Mouse (Mus musculus): ENCODE results near the gene Egr2. TPM values are rescaled to one million over a fixed set of nuclear protein-coding genes. Genes with fewer than 3 reads are reported as not detected.

The Egr2 gene
- polyA plus RNA-seq, 1 experiment: 0.07 TPM

GRCm38 (mm10) chr10:67503320-67503995 lies 31.8 kb upstream of the Egr2 start:
- TF ChIP-seq POLR2A (IDR thresholded peaks at IDR 0.05; ENCODE audit: borderline replicate concordance, insufficient read depth, low read length) (no peak), CTCF (IDR thresholded peaks at IDR 0.05; ENCODE audit: borderline replicate concordance, insufficient read depth, low read depth, low read length) (no peak)
- Histone ChIP-seq H3K4me1 (ENCODE audit: control insufficient read depth, insufficient read depth, low read length) (no peaks in the 10 kb centered on the region), H3K27me3 (ENCODE audit: control insufficient read depth, insufficient read depth, low read length) (no peaks in the 10 kb centered on the region), H3K27ac (ENCODE audit: insufficient read depth, low read length) (no peak overlapping the region), H3K4me3 (replicated peaks; ENCODE audit: insufficient read depth, low read depth, low read length) (no peak overlapping the region)
- no peak for DNase-seq
- 59% methylated on average over 15 of the region's 15 CpGs for WGBS

- WGBS: 67% methylated on average over 5 of the region's 5 CpGs
- Histone ChIP-seq H3K4me3 (replicated peaks; ENCODE audit: insufficient read depth, low read depth, low read length) (no peak overlapping the region), H3K27me3 (ENCODE audit: control insufficient read depth, insufficient read depth, low read length) (no peaks in the 10 kb centered on the region), H3K27ac (ENCODE audit: insufficient read depth, low read length) (no peak overlapping the region), H3K4me1 (ENCODE audit: control insufficient read depth, insufficient read depth, low read length) (no peaks in the 10 kb centered on the region)
- DNase-seq: no peak
- TF ChIP-seq POLR2A (IDR thresholded peaks at IDR 0.05; ENCODE audit: borderline replicate concordance, insufficient read depth, low read length) (no peak), CTCF (IDR thresholded peaks at IDR 0.05; ENCODE audit: borderline replicate concordance, insufficient read depth, low read depth, low read length) (no peak)
These were observed 31.2 kb upstream of the Egr2 start for GRCm38 (mm10) chr10:67504046-67504445.

GRCm38 (mm10) chr10:67505248-67505647 lies 30.0 kb upstream of the Egr2 start:
- TF ChIP-seq POLR2A (IDR thresholded peaks at IDR 0.05; ENCODE audit: borderline replicate concordance, insufficient read depth, low read length) (no peak), CTCF (IDR thresholded peaks at IDR 0.05; ENCODE audit: borderline replicate concordance, insufficient read depth, low read depth, low read length) (no peak)
- Histone ChIP-seq H3K27ac (ENCODE audit: insufficient read depth, low read length) (no peak overlapping the region), H3K4me1 (ENCODE audit: control insufficient read depth, insufficient read depth, low read length) (no peaks in the 10 kb centered on the region), H3K4me3 (replicated peaks; ENCODE audit: insufficient read depth, low read depth, low read length) (no peak overlapping the region), H3K27me3 (ENCODE audit: control insufficient read depth, insufficient read depth, low read length) (no peaks in the 10 kb centered on the region)
- DNase-seq: no peak
- WGBS: 64% methylated on average over 3 of the region's 3 CpGs

DNA sequence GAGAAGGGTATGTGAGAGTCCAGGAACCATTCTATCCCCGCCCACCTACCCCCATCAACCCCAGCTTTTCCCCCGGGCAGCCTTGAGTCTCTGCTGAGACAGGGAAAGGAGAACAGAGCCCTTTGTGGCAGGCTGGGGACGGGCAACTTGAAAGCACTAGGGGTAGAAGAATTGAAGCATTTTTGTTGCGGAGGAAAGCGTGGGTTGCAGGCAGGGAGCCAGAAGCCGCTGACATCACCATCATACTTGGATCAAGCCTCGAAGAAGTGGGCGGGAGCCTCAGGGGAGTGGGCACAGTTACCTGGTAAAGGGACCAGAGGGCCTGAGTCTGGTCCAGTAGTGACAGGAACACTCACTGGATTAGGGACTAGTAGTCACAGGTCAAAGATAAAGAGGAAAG lies 23.1 kb upstream of the Egr2 start:
- no peak for DNase-seq
- TF ChIP-seq CTCF (IDR thresholded peaks at IDR 0.05; ENCODE audit: borderline replicate concordance, insufficient read depth, low read depth, low read length) (no peak), POLR2A (IDR thresholded peaks at IDR 0.05; ENCODE audit: borderline replicate concordance, insufficient read depth, low read length) (no peak)
- Histone ChIP-seq H3K27me3 (ENCODE audit: control insufficient read depth, insufficient read depth, low read length) (no peaks in the 10 kb centered on the region), H3K4me3 (replicated peaks; ENCODE audit: insufficient read depth, low read depth, low read length) (no peak overlapping the region), H3K27ac (ENCODE audit: insufficient read depth, low read length) (no peak overlapping the region), H3K4me1 (ENCODE audit: control insufficient read depth, insufficient read depth, low read length) (no peaks in the 10 kb centered on the region)
- 35% methylated on average over 8 of the region's 8 CpGs for WGBS

DNA sequence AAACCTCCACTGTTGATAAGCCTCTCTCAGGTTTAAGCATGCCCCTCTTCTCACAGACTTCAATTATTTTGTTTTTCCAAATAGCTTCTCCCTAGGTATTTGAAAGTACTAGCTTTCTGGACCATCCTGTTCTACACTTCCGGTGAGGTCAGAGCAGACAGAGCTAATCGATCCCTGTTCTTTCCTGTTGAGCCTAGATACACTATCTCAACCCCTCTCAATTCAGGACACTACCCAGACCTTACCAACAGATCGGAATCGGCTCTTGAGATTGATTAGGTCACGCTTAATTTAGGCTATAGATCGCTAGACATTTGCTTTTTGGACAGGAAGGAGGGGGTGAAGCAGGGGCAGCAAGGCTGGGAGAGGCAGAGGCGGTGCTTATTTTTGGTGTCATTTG lies 22.4 kb upstream of the Egr2 start:
- WGBS: 64% methylated on average over 7 of the region's 7 CpGs
- H3K27ac ChIP-seq (ENCODE audit: insufficient read depth, low read length): no peak overlapping the region
- no peak overlapping the region for H3K4me3 ChIP-seq (replicated peaks; ENCODE audit: insufficient read depth, low read depth, low read length)
- H3K4me1 ChIP-seq (ENCODE audit: control insufficient read depth, insufficient read depth, low read length): no peaks in the 10 kb centered on the region
- no peak for DNase-seq
- H3K27me3 ChIP-seq (ENCODE audit: control insufficient read depth, insufficient read depth, low read length): no peaks in the 10 kb centered on the region
- TF ChIP-seq CTCF (IDR thresholded peaks at IDR 0.05; ENCODE audit: borderline replicate concordance, insufficient read depth, low read depth, low read length): no peak
- TF ChIP-seq POLR2A (IDR thresholded peaks at IDR 0.05; ENCODE audit: borderline replicate concordance, insufficient read depth, low read length): no peak

GRCm38 (mm10) chr10:67518733-67519132 lies 16.5 kb upstream of the Egr2 start:
- Histone ChIP-seq H3K4me3 (replicated peaks; ENCODE audit: insufficient read depth, low read depth, low read length) (no peak overlapping the region), H3K27me3 (ENCODE audit: control insufficient read depth, insufficient read depth, low read length) (no peaks in the 10 kb centered on the region), H3K27ac (ENCODE audit: insufficient read depth, low read length) (no peak overlapping the region), H3K4me1 (ENCODE audit: control insufficient read depth, insufficient read depth, low read length) (no peaks in the 10 kb centered on the region)
- no peak for DNase-seq
- 85% methylated on average over 3 of the region's 3 CpGs for WGBS
- no peak for TF ChIP-seq POLR2A (IDR thresholded peaks at IDR 0.05; ENCODE audit: borderline replicate concordance, insufficient read depth, low read length)
- TF ChIP-seq CTCF (IDR thresholded peaks at IDR 0.05; ENCODE audit: borderline replicate concordance, insufficient read depth, low read depth, low read length): no peak

DNA sequence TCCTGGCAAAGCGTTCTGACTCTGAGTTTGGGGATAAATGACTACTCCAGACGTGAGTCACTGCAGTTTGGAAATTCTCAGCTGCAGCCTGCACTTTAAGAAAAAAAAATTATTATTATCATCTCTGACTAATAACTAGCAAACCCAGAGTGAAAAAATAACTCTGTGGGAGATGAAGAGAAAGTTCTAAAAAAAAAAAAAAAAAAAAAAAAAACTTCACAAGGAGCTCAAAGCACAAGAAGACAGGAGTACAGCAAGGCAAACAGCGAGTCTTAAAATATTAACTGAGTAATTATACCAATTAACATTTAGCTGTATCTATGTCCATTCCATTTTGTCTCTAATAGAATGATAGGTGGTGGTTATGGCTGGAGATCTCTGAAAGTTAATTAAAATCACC lies 11.1 kb upstream of the Egr2 start:
- 94% methylated on average over 3 of the region's 3 CpGs for WGBS
- Histone ChIP-seq H3K27ac (ENCODE audit: insufficient read depth, low read length) (no peak overlapping the region), H3K4me1 (ENCODE audit: control insufficient read depth, insufficient read depth, low read length) (no peaks in the 10 kb centered on the region), H3K27me3 (ENCODE audit: control insufficient read depth, insufficient read depth, low read length) (no peaks in the 10 kb centered on the region), H3K4me3 (replicated peaks; ENCODE audit: insufficient read depth, low read depth, low read length) (no peak overlapping the region)
- TF ChIP-seq POLR2A (IDR thresholded peaks at IDR 0.05; ENCODE audit: borderline replicate concordance, insufficient read depth, low read length) (no peak), CTCF (IDR thresholded peaks at IDR 0.05; ENCODE audit: borderline replicate concordance, insufficient read depth, low read depth, low read length) (no peak)
- no peak for DNase-seq

DNA sequence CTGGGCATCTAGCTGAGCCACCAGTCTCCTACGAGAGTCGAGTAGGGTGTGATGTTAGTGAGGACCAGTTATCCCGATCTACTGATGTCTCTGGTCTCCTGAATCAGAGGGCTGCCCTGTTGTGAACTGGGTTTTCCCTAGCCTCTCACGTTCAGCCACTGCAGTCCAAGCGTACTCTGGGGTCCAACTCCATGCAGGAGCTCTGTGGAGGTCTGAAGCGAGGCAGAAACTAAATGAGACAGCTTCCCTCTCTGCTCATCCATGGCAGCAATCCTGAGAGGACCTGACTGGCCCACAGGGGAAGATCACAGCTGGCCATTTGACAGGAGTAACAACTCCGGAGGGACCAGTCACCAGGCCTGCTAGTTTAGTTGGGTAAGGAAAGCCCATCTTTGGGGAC lies 10.6 kb upstream of the Egr2 start:
- Histone ChIP-seq H3K4me3 (replicated peaks; ENCODE audit: insufficient read depth, low read depth, low read length) (no peak overlapping the region), H3K27ac (ENCODE audit: insufficient read depth, low read length) (no peak overlapping the region), H3K4me1 (ENCODE audit: control insufficient read depth, insufficient read depth, low read length) (no peaks in the 10 kb centered on the region), H3K27me3 (ENCODE audit: control insufficient read depth, insufficient read depth, low read length) (no peaks in the 10 kb centered on the region)
- DNase-seq: no peak
- TF ChIP-seq POLR2A (IDR thresholded peaks at IDR 0.05; ENCODE audit: borderline replicate concordance, insufficient read depth, low read length) (no peak), CTCF (IDR thresholded peaks at IDR 0.05; ENCODE audit: borderline replicate concordance, insufficient read depth, low read depth, low read length) (no peak)
- 73% methylated on average over 7 of the region's 7 CpGs for WGBS
